Mouse (Mus musculus) hindlimb bud, embryonic 11.5 days (tissue): ENCODE measurements around the gene Cactin.

ENCODE experiments used
- DNase-seq: peaks from one replicate; pipeline ENCODE4 v3.0.0-alpha.2; 2012; ENCODE audit warnings: low read depth, low spot score; ENCODE audit errors: extremely low spot score

Gene Cactin

DNA sequence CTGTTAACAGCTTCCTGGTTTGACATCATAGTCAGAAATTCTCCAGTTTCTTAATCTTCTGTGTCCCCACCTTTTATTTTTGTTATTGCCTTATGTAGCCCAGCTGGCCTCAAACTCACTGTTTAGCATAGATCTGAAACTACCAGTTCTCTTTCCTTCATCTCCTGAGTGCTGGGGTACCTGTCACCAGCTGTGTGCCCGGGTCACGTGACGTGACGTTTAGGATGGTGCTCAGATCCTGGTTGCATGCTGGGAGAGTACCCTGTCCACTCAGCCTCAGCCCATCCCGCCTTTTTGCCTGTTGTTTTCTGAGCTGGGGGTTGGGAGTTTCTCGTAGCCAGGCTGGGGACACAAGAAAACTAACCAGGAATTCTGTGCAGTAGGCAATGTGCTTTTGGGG, 23.7 kb upstream of the Cactin start:
- no peak for DNase-seq

GRCm38 (mm10) chr10:81297845-81298244, 23.1 kb upstream of the Cactin start:
- no peak for DNase-seq

- no peak for DNase-seq
Observed at GRCm38 (mm10) chr10:81298369-81299100, 22.4 kb upstream of the Cactin start.

- DNase-seq = no peak
Observed at GRCm38 (mm10) chr10:81299585-81300351, 21.1 kb upstream of the Cactin start.

DNA sequence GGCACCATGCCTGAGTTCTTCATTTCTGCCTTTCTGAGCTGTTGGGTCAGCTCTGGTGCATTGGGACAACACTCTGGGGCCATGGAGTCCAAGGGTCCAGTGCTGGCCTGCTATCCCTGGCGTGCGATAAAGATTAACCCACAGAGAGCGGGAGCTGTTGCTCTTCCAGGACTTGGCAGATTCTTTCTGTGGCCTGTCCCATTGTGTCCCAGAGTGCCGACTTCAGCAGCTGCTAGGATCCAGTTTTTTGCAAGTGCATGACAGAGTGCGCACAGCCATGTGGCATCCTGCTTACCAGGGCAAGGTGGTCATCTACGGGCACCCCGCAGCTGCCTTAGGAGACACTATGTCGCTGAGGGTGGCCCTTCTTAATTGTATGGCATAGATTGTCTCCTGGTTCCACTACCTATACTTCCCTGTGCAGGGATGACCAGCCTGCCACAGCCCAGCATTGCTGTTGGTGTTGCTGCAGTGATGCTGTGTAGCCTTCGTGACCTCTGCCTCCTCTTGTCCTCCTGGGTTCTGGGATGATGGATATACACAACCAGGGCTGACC, 20.5 kb upstream of the Cactin start:
- no peak for DNase-seq

DNA sequence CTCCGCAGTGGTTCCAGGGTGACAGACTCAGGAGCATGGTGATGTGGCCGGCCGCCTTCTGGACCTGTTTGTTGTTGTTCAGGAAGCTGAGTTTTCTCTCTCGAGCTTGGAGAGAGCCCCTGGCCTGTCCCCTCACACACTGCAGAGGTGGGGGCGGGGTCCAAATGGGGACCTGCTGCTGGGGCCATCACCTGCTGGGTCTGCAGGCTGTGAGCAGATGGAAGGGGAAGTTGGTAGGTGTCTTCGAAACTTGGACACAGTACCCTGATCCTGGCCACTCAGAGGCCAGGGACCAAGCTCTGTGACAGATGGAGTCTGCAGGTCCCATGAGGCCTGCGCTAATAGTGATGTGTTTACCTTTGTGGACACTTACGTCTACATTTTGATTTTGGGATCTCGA, 19.6 kb upstream of the Cactin start:
- no peak for DNase-seq

DNA sequence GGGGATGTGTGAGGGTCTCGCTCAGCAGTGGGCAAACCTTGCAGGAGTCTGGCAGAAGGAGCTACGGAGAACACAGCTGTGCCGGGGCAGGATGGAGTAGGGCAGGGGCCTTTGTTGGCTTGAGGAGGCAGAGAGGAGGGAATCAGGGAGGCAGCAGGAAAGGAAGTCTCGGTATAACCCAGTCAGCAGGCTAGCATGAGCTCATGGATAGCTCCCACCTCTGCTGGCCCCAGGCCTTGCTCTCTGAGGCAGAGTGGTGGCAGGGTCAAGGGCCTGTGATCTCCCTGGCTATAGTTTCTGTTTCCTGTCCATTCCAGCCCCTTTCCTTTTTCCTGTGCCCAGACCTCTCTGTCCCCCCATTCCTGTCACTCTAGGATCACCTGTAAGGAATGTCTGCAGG, 18.6 kb upstream of the Cactin start:
- DNase-seq = no peak

DNA sequence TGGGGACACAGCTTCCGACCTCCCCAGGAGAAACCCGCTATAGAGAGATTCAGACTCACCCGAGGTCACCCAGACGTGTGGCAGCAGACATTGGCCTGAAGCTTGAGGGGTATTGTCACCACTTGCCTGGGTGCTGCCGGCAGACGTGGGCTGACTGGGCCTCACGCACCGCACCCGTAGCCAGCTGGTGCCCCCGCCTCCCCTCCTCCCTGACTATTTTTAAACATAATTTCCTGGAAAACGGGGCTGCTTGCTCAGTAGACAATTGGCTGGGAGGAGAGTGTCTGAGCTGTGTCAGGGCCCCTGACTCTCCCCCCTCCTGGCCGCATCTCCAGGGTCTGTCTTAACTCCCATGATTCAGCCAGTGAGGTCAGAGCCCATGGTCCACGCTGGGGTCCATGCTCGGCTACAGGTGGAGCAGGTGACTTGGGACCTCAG, 18.1 kb upstream of the Cactin start:
- no peak for DNase-seq

- DNase-seq = no peak
Observed at GRCm38 (mm10) chr10:81303258-81303657, 17.6 kb upstream of the Cactin start.

GRCm38 (mm10) chr10:81303761-81304160, 17.1 kb upstream of the Cactin start:
- no peak for DNase-seq

- no peak for DNase-seq
Observed at GRCm38 (mm10) chr10:81304597-81305238, 16.2 kb upstream of the Cactin start.

GRCm38 (mm10) chr10:81305663-81306062, 15.2 kb upstream of the Cactin start:
- DNase-seq = no peak

GRCm38 (mm10) chr10:81306173-81306668, 14.7 kb upstream of the Cactin start:
- no peak for DNase-seq

- DNase-seq = no peak
Observed at GRCm38 (mm10) chr10:81306837-81307682, 13.8 kb upstream of the Cactin start.

- DNase-seq = no peak
Observed at GRCm38 (mm10) chr10:81309571-81309970, 11.3 kb upstream of the Cactin start.

- DNase-seq = no peak
Observed at GRCm38 (mm10) chr10:81313581-81313980, 7.3 kb upstream of the Cactin start.

GRCm38 (mm10) chr10:81314201-81314600, 6.7 kb upstream of the Cactin start:
- no peak for DNase-seq

DNA sequence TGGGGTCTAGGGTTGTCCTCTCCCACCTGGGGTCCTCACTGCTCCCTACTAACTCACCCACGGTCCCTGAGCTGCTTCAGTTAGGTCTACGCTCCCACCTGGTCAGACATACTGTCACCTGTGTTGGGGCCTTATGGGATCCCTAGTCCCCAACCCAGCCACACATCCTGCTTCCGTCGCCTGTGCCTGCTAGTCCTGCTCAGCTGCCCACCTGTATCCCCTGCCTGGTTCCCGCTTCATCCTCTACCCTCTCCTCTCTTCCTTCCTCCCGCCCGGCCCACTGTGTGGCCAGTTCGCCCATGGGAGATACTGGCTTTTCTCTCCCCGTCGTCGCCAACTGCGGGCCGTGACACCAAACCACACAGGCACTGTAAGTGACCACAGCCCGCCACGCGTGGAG, 5.3 kb upstream of the Cactin start:
- no peak for DNase-seq

- no peak for DNase-seq
Observed at GRCm38 (mm10) chr10:81316338-81317060, 4.4 kb upstream of the Cactin start.

GRCm38 (mm10) chr10:81317273-81317672, 3.6 kb upstream of the Cactin start:
- no peak for DNase-seq
